Mouse (Mus musculus): ENCODE data around the gene Fggy.
A peak's percentile ranks its signal among the peaks of the same experiment; 100 is the strongest.

The Fggy gene

DNA sequence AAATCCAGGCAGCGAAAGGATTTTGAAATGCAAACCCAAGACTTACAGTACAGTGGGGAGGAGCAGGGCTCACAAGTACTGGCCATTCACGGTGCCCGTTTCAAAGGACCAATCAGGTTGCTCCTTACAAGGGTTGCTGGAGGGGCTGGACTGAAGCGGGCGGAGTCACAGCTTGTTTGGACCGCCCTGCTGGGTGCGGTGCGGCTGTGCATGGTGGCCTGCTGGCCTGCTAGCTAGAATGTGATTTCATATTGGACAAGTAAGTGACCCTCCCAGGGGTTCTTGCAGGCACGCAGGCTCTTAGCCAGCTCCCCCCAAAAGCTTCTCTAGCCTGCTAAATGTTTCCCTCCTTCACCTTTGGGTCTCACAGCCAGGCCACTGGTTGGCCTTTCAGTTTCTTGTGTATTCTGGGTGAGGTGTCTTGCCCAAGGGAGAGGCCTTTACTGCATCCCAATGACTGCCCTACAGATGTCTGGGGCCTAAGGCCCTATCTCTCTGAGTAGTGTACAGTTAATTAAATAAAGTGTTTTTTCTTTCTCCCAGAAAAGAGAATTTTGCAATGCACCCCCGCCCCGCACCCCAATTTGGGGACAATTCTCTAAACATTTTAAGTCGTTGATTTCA is at the start of gene Fggy:
TSS of gene Fggy (plus strand) at position 175 of the 624 bp plus-strand sequence.
- DNase-seq (ENCODE audit: low spot score) = peak; percentile 95

DNA sequence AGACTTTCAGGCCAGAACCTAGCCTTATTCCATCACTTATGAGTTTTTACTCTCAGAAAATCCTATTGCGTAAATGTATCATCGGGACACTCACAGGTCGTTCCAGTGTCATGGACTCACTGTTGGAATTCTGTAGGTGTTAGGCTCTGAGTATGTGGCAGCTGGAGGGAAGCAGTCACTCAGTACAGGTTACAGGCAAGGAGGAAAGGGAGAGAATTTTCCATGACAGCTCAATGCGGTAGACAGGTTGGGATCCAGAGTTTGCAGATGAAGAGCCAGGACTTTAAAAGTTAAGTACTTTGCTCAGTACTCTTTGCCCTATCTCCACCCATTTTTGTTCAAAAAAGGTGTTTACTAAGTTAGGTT is 49.4 kb upstream of the Fggy start:
- no peak for DNase-seq (ENCODE audit: low spot score)

DNA sequence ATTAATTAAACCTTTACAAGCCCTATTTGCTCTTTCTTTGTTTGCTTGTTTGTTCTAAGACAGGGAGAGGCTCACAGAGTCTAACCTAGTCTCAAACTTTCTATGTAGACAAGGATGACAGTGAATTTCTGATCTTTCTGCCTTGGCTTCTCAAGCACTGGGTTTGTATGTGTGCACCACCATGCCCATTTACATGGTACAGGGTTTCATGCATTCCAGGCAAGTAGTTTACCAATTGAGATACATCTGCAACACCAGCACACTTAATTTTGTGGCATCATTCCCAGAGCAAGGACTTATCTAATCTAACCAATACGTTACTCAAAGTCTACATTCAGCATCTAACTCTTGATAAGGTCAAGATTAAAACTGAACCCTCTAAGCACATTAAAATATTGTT is 38.9 kb upstream of the Fggy start:
- DNase-seq (ENCODE audit: low spot score) = no peak

DNA sequence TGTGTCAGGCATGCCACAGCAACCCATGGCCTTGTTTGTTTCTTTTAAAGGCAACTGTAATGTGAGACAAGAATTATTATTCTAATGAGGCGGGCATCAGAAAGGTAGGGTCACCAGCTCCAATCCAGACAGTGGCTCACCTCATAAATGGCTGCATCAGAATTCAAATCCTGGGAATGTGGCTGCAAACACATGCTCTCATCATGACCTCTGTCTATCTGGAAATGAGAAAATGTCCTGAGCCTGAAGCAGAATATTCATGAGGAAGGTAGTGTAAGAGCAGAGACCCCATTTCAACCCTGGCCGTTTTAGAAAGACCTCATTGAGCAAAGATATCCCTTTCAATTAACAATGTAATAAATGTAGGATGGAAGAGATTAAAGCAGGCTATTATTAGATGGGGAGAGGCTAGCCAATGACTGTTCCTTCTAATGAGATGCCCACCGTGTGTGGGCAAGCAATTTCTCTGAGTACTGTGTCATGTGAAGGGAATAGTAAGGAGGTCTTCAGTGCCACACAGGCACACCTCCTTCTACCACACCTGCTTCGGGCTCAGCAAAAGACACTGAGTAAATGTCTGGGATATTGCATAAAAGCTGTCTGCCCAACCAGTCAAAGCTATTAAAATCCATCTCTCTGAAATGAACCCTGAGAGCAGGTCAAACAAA is 37.2 kb upstream of the Fggy start:
- DNase-seq (ENCODE audit: low spot score) = peak; percentile 50

DNA sequence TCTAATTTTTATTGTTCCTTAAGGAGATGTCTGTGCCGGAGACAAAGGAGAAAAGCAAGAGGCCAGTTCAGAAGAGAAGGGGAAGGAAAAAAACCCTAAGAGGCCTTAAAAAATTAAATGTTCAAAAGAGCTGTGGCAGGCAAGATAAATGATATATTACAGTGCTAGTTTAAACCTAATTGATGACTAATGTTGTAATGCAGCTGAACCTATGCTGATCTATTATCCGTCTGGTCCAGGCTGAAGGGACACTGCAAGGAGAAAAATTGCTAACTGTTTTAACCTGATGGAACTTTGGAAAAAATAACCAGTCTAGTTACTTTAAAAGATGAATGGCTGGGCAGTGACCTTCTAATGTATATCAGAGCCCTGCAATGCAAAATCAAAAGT is 36.7 kb upstream of the Fggy start:
- no peak for DNase-seq (ENCODE audit: low spot score)

DNA sequence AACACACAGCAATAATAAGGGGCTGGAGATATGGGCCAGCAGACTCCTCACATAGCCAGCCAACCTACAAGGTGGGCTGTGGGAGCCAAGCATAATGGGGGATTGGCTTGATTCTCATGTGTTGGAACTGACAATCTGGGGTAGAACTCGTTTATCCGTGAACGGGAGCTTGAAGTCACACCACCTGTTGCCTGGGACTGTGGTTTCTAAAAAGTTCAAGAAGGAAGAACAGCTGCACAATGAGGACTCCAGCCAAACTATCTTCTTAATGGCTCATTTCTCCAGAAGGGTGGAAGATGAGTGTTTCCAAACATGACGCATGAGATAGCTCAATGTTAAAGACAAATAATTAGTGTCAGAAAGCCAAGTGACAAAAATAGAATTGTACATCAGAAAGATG is 30.7 kb upstream of the Fggy start:
- DNase-seq (ENCODE audit: low spot score) = no peak

DNA sequence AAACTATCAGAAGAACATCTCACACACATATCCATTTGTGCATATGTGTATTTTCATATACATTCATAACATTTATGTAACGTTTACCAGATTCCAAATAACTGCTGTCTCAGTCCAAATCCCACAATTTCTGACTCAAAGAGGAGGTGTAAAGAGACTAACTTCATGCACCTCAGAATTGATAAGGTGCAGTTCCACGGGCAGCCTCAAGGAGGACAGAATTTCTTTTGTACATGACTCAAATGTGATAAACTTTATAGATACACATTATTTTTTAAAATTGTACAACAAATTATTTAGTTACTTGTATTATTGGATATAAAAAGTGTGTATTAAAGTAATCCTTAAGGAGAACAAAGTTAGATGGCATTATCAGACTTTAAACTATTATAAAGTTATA is 26.6 kb upstream of the Fggy start:
- DNase-seq (ENCODE audit: low spot score) = peak; percentile 9

DNA sequence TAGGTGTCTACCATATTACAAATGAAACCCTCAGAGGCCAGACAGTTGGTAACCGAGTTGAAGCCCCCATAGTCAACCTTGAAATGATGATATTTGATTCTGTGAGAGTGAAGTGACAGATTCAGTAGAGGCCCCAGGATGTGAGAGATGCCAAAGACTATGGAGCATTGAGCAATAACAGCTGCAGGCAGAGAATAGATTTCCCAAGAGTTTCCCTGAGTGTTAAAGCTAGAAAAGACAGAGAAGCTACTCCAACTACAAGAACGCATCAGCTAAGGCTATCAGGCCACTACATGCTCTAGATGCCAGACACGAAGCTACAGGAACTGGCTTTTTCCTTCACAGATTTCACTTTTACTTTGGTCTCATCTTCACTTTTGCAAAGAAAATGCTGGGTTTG is 23.4 kb upstream of the Fggy start:
- DNase-seq (ENCODE audit: low spot score) = no peak

DNA sequence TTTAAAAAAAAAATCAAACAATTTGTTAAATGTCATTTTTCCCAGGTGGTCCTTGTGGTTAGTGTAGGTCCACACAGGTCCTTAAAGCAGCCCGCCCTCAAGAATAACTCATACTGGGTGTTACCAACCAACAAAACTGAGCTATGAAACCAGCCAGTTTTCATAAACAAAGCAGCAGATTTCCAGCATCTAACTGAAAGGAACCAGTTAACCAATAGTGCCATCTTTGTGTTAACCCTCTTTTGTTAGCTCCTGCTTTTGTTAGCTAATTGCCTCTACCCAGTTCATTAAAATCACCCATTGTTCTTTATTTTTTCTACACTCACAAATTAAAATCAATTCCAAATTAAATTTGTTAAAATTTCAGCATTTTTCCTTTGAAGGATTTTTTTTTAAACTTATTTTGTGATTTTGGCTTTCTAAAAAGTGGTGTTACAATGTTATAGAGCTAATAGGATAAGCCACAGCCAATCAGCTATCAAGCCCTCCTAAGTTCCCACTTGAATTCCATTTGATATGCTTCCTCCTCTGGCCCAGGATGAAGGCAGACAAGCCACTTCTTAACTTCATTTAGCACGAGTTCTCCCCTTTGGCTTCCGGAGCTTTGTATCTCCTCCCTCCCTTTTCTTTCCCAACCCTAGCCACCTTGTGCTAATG is 15.8 kb upstream of the Fggy start:
- no peak for DNase-seq (ENCODE audit: low spot score)

DNA sequence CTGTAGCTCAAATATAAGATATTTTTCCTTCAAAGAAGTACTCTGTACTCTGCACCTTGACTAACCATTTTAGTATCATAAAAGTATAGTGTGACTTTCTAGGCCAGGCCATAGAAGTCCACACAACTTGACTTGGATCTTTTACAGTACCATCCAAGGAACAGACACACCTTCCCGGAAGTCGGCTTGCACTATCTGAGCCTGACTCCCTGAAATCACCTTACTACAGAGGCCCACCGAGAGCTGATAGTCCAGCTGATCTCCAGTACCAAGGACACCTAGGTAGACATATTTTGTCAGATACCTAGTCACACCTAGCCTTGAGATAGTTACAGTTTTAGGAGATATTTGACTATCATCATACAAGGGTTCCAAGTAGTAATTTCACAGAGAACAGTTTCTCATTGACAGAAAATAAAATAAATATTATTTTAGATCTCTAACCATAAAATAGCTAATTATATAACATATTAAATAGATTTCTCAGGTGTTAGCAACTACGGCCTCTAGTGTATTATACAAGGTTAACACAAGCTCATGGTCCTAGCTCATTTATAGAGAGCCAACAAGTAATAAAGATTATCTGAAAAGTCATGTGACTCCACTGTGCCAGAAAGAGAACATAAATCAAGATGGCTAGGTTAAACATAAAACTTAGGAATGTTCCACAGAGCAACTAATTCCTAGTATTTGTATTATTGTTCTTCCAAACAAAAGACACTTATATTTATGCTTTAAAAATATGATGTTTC is 15.1 kb upstream of the Fggy start:
- no peak for DNase-seq (ENCODE audit: low spot score)

DNA sequence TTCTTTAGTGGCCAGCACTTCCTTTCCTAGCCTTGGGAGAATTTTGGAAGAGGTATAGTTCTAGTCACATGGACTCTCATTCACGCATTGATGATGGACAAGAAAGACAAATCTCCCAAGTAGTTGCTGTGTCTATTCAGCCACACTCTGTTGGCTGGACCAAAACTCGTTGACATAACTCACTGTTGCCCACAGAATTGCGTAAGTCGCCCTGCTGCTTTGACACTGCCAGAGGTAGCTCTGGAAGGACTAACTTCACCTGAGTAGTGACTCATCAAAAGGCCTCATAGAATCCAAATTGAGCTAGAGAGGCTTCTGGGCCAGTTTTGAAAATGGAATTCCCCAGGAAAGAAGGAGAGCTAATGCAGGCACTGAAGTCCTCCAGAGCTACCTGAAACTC is 13.8 kb upstream of the Fggy start:
- no peak for DNase-seq (ENCODE audit: low spot score)

DNA sequence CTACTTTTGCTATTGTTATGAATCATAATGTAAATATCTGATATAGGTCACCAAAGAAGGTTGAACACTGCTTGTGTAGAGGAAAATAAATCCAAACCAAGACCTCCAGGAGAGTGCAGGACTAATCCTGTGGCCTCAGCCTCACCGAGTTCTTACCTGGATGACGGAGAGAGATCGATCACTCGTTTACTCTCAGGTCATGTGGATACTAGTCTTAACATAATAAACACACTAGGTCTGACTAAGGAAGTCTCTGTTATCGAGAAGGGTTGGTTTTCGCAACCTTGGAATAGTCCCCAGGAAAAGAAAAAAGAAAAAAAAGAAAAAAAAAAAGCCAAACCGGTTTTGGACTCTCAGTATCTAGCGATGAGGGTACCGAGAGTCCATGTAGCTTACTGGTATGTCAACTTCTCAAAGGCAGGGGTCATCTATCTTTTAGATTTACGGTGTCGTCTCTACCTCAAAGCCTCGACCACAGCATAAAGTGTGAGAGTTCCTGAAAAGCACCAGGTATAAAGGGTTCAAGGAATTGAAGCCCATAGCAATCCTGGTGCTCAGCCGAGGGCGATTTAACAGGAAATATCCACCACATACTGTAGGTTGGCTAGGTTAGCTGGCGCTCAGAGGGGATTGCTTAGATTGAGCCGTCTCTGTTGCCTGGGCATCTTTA is 509 bp upstream of the Fggy start:
- no peak for DNase-seq (ENCODE audit: low spot score)

DNA sequence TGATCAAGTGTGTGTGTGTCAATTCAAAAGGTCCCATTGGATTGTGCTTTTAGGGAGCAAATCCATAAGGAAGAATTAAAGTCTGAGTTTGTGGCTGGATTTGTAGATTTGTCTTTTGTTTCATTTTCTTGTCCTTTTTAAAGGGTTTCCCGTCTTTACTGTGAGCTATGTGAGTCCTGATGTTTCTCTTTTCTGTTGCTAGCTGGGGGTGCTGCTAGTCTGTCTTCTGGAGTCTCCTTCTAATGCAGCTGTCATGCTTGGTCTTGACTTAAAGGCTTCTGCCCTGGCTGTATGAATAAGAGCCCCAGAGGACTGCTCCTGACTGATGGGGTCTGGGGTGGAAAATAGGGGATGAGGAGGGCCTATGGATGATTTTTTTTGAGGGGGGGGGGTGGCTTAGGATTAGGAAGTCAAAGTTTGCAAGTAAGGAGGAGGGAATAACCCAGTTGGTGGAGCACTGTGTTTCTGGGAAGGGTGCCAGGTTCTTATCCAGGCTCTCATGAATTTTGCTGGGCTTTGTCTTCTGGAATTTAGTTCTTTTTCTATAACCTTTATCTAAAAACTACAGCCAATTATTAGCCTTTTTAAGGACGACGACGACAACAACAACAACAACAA is 1.1 kb downstream of the Fggy start:
- DNase-seq (ENCODE audit: low spot score) = no peak

DNA sequence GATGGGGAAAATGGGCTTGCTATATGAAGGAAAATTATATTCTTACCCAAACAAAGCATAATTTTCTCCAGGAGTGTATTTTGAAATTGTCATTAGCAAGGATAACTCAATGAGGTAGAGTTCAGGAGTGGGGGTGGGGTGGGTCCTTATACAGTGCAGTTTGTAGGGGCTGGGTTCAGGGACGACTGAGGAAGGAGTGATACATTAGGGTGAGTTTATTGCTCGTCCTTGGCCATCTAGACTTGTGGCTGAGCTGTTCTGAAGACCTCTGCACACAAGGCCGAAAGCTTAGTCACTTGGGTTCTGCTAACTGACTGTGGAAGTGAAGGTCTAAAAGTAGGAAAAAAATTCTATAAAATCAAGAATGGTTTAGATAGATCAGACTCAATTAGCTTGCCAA is 14.3 kb downstream of the Fggy start:
- DNase-seq (ENCODE audit: low spot score) = no peak

DNA sequence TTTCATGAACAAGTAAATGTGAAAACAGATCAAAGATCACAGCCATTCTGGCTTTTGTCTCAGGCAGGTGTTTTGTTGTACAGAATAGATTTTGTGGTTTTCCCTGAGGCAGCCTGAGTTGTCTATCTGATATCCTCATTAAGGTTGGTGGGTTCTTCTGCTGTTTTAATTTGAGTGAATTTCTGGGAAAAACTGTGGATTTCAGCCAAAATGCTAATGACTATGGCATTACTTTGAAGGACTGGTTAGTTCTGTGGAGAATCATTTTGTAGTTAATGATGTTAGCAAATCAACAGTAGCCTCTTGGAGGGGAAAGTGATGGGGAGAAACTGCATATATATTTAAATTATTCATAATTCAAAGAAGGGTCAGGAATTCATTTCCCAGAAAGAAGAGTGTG is 16.4 kb downstream of the Fggy start:
- no peak for DNase-seq (ENCODE audit: low spot score)

DNA sequence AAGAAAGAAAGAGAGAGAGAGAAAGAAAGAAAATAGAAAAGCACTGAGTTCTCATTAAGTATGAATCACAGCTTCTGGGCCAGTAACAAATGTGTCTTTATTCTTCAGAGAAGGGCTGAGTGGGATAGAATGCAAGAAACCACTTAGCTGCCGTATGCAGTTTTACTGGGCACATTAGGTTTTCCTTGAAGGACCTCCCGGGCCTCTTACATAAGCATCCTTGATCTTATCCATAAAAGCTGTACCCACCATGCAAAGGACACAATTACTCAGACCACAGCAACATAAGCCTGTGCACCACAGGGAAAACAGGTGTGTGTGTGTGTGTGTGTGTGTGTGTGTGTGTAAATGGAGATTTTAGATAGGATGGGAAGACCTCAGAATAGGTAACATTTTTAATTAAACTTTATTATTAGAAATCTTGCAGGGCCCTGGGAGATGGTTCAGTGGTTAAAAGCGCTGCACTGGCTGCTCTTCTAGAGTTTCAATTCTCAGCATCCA is 18.2 kb downstream of the Fggy start:
- no peak for DNase-seq (ENCODE audit: low spot score)

DNA sequence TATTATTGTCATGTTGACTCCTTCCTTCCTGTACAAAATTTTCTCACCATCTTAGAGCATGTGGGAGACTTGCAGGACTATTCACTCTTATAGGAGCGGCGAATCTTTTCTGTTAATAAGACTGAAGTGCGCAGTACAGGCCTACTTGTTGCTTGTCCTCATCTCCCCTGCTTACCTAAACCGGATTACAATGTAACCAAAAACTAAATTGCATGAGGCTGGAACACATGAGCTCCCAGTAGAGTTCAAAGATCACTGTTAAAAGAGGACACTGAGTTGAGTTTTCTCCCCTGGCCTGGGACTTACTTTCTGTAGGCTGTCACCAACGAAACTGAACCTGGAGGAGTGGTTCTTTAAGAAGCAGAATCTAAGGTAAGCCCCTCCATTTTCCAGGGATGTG is 21.9 kb downstream of the Fggy start:
- DNase-seq (ENCODE audit: low spot score) = no peak

DNA sequence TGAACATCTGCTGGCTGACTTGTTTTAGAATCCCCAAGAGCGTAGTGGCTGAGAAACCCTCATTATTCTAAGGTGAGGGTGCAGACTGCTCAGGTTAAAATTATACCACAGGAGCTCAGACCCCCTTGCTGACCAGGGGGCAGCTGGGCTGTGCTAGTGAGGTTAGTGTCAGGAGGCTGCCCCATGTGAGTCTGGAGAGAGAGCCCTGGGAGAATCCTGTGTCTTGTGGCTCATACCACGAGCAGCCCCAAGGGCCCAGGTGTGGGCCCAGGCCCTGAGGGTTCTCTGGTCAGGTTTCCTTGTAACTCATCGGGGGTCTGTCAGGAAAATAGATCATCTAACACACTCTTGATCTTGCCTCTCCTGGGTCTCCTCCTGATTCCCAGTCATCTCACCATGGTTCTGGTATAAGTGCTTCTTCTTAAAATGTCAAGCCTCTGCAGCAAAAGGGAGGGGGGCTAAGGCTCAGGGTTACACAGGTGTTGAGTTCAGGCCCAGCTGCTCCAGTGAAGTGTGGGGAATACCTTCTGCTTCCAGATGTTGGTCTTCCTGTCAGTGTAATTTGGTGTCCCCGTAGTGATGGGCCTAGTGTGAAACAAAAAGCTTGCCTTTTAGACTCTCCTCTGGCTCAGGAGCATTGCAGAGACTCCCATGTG is 26.9 kb downstream of the Fggy start:
- peak; percentile 9 for DNase-seq (ENCODE audit: low spot score)

DNA sequence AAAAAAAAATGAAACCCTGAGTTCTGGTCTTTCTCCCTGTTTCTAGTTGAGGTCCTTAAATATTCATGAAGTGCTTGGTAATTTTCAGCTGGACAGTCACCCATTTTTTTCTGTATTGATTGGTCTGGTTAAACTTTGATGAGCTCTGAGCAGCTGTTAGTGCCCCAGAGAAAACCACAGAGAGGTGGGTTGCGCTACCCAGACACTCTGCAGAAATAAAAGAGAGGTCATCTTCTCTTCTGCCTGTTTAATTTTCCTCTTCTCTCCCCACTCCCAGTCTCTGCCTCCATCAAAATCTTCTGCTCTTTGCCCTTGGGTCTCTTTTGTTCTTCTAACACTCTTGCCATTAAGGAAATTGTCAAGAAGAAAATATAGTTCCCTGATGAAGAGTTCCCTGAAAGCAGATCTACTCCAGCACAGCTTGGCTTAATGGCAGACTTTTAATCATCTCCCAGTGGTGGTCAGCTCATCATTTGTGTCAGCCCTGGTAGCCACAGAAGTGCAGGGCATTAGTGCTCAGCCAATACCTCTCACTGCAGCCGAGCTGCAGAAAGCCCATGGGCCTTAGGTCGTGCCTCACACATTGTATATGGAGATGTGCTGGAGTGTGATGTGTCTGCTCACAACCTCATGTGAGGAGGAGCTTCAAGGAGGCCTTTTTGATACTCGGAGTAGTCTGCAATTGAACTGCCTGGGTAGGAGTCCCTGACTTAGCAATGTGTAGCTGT is 29.1 kb downstream of the Fggy start:
- DNase-seq (ENCODE audit: low spot score) = peak; percentile 37

DNA sequence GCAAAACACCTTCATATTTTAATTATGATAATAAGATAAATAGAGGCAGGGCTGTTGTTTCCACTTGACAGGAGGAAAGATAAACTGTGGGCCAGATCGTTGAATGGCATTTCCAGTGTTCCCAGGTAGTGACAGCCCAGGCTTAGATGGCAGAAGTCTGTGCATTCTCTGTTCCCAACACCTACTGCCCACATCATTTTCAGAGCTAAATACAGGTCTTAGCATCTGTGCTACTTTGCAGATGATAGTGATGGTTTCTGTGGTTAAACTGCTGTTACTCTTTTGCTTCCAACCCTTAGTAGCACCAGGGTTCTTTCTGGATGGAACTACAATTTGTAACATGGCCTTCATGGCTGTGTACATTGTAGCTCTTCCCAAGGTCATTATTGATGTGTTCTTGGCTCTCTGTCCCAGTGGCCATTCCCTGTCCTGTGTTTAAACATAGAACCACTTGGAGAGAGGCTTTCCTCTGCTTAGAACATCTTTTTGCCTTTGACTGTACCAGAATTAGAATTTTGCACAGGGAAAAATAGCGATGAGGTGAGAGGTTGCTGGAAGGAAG is 31.5 kb downstream of the Fggy start:
- no peak for DNase-seq (ENCODE audit: low spot score)
